Mouse (Mus musculus): Measurements from ENCODE around the gene Zdhhc4. TPM values are rescaled to one million over a fixed set of nuclear protein-coding genes. Genes with fewer than 3 reads are reported as not detected.

Gene Zdhhc4
- polyA plus RNA-seq, 1 experiment from 2014 or later = 81.2 TPM

- Histone ChIP-seq H3K9ac (replicated peaks; ENCODE audit: low read depth, low read length) (peak overlapping the region; percentile 92), H3K9me3 (ENCODE audit: control insufficient read depth, low read length) (no peaks in the 10 kb centered on the region), H3K36me3 (ENCODE audit: control insufficient read depth, insufficient read depth, low read length) (peaks cover 31% of the 10 kb centered on the region), H3K4me3 (ENCODE audit: low read depth, low read length) (peak overlapping the region; percentile 88), H3K27me3 (ENCODE audit: control insufficient read depth, insufficient read depth, low read length) (no peaks in the 10 kb centered on the region), H3K27ac (ENCODE audit: low read depth, low read length) (peak overlapping the region; percentile 94), H3K4me1 (ENCODE audit: control insufficient read depth, insufficient read depth, low read length) (peaks cover 13% of the 10 kb centered on the region), H3K4me2 (ENCODE audit: low read depth, low read length) (peak overlapping the region; percentile 93)
- no peak for ATAC-seq (ENCODE audit: low read depth)
- WGBS = 1% methylated on average over 16 of the region's 16 CpGs
Observed at GRCm38 (mm10) chr5:143314183-143314729, 14.8 kb downstream of the Zdhhc4 start.

GRCm38 (mm10) chr5:143311886-143312285, 17.2 kb downstream of the Zdhhc4 start:
- no peak overlapping the region for H3K4me3 ChIP-seq (ENCODE audit: low read depth, low read length)
- peaks cover 13% of the 10 kb centered on the region for H3K4me1 ChIP-seq (ENCODE audit: control insufficient read depth, insufficient read depth, low read length)
- no peak for ATAC-seq (ENCODE audit: low read depth)
- WGBS = 61% methylated on average over 8 of the region's 8 CpGs
- H3K36me3 ChIP-seq (ENCODE audit: control insufficient read depth, insufficient read depth, low read length) = peaks cover 39% of the 10 kb centered on the region
- H3K27ac ChIP-seq (ENCODE audit: low read depth, low read length) = no peak overlapping the region
- no peak overlapping the region for H3K4me2 ChIP-seq (ENCODE audit: low read depth, low read length)
- H3K27me3 ChIP-seq (ENCODE audit: control insufficient read depth, insufficient read depth, low read length) = no peaks in the 10 kb centered on the region
- no peak overlapping the region for H3K9ac ChIP-seq (replicated peaks; ENCODE audit: low read depth, low read length)
- no peaks in the 10 kb centered on the region for H3K9me3 ChIP-seq (ENCODE audit: control insufficient read depth, low read length)

GRCm38 (mm10) chr5:143309916-143310315, 19.1 kb downstream of the Zdhhc4 start:
- Histone ChIP-seq H3K27me3 (ENCODE audit: control insufficient read depth, insufficient read depth, low read length) (no peaks in the 10 kb centered on the region), H3K4me1 (ENCODE audit: control insufficient read depth, insufficient read depth, low read length) (peaks cover 16% of the 10 kb centered on the region), H3K9me3 (ENCODE audit: control insufficient read depth, low read length) (no peaks in the 10 kb centered on the region), H3K4me3 (ENCODE audit: low read depth, low read length) (no peak overlapping the region), H3K9ac (replicated peaks; ENCODE audit: low read depth, low read length) (no peak overlapping the region), H3K27ac (ENCODE audit: low read depth, low read length) (no peak overlapping the region), H3K36me3 (ENCODE audit: control insufficient read depth, insufficient read depth, low read length) (peaks cover 54% of the 10 kb centered on the region), H3K4me2 (ENCODE audit: low read depth, low read length) (no peak overlapping the region)
- no peak for ATAC-seq (ENCODE audit: low read depth)
- 94% methylated on average over 7 of the region's 7 CpGs for WGBS

GRCm38 (mm10) chr5:143308825-143309224, 20.2 kb downstream of the Zdhhc4 start:
- ATAC-seq (ENCODE audit: low read depth) = no peak
- peaks cover 57% of the 10 kb centered on the region for H3K36me3 ChIP-seq (ENCODE audit: control insufficient read depth, insufficient read depth, low read length)
- 93% methylated on average over 5 of the region's 5 CpGs for WGBS

GRCm38 (mm10) chr5:143304251-143304650, 24.8 kb downstream of the Zdhhc4 start:
- no peaks in the 10 kb centered on the region for H3K9me3 ChIP-seq (ENCODE audit: control insufficient read depth, low read length)
- H3K4me2 ChIP-seq (ENCODE audit: low read depth, low read length) = no peak overlapping the region
- no peaks in the 10 kb centered on the region for H3K27me3 ChIP-seq (ENCODE audit: control insufficient read depth, insufficient read depth, low read length)
- ATAC-seq (ENCODE audit: low read depth) = no peak
- H3K4me1 ChIP-seq (ENCODE audit: control insufficient read depth, insufficient read depth, low read length) = peaks cover 3% of the 10 kb centered on the region; the same call in 1 of the 2 replicates
- H3K4me3 ChIP-seq (ENCODE audit: low read depth, low read length) = no peak overlapping the region
- H3K9ac ChIP-seq (replicated peaks; ENCODE audit: low read depth, low read length) = no peak overlapping the region
- WGBS = 92% methylated on average over 7 of the region's 7 CpGs
- H3K36me3 ChIP-seq (ENCODE audit: control insufficient read depth, insufficient read depth, low read length) = peaks cover 75% of the 10 kb centered on the region
- H3K27ac ChIP-seq (ENCODE audit: low read depth, low read length) = no peak overlapping the region

More at GRCm38 (mm10) chr5:143308825-143309224, 20.2 kb downstream of the Zdhhc4 start:
- no peak overlapping the region for H3K9ac ChIP-seq (replicated peaks; ENCODE audit: low read depth, low read length)
- no peak overlapping the region for H3K27ac ChIP-seq (ENCODE audit: low read depth, low read length)
- H3K4me1 ChIP-seq (ENCODE audit: control insufficient read depth, insufficient read depth, low read length) = peaks cover 12% of the 10 kb centered on the region
- H3K27me3 ChIP-seq (ENCODE audit: control insufficient read depth, insufficient read depth, low read length) = no peaks in the 10 kb centered on the region
- H3K4me3 ChIP-seq (ENCODE audit: low read depth, low read length) = no peak overlapping the region
- H3K4me2 ChIP-seq (ENCODE audit: low read depth, low read length) = no peak overlapping the region
- H3K9me3 ChIP-seq (ENCODE audit: control insufficient read depth, low read length) = no peaks in the 10 kb centered on the region

- Histone ChIP-seq H3K36me3 (ENCODE audit: control insufficient read depth, insufficient read depth, low read length) (peaks cover 51% of the 10 kb centered on the region), H3K4me1 (ENCODE audit: control insufficient read depth, insufficient read depth, low read length) (no peaks in the 10 kb centered on the region), H3K9ac (replicated peaks; ENCODE audit: low read depth, low read length) (no peak overlapping the region), H3K9me3 (ENCODE audit: control insufficient read depth, low read length) (no peaks in the 10 kb centered on the region), H3K27ac (ENCODE audit: low read depth, low read length) (no peak overlapping the region), H3K4me3 (ENCODE audit: low read depth, low read length) (no peak overlapping the region), H3K27me3 (ENCODE audit: control insufficient read depth, insufficient read depth, low read length) (no peaks in the 10 kb centered on the region), H3K4me2 (ENCODE audit: low read depth, low read length) (no peak overlapping the region)
- ATAC-seq (ENCODE audit: low read depth) = no peak
- 84% methylated on average over 8 of the region's 8 CpGs for whole genome bisulfite sequencing
Observed at GRCm38 (mm10) chr5:143301296-143301695, 27.8 kb downstream of the Zdhhc4 start.

GRCm38 (mm10) chr5:143299686-143300085, 29.4 kb downstream of the Zdhhc4 start:
- no peaks in the 10 kb centered on the region for H3K4me1 ChIP-seq (ENCODE audit: control insufficient read depth, insufficient read depth, low read length)
- H3K4me3 ChIP-seq (ENCODE audit: low read depth, low read length) = no peak overlapping the region
- no peak overlapping the region for H3K9ac ChIP-seq (replicated peaks; ENCODE audit: low read depth, low read length)
- WGBS = over 99% methylated on average over 4 of the region's 4 CpGs
- no peak for ATAC-seq (ENCODE audit: low read depth)
- no peaks in the 10 kb centered on the region for H3K27me3 ChIP-seq (ENCODE audit: control insufficient read depth, insufficient read depth, low read length)
- peaks cover 39% of the 10 kb centered on the region for H3K36me3 ChIP-seq (ENCODE audit: control insufficient read depth, insufficient read depth, low read length)
- H3K4me2 ChIP-seq (ENCODE audit: low read depth, low read length) = no peak overlapping the region
- no peaks in the 10 kb centered on the region for H3K9me3 ChIP-seq (ENCODE audit: control insufficient read depth, low read length)
- H3K27ac ChIP-seq (ENCODE audit: low read depth, low read length) = no peak overlapping the region

- H3K4me2 ChIP-seq (ENCODE audit: low read depth, low read length) = no peak overlapping the region
- H3K27me3 ChIP-seq (ENCODE audit: control insufficient read depth, insufficient read depth, low read length) = peaks cover 10% of the 10 kb centered on the region
- peaks cover 31% of the 10 kb centered on the region for H3K36me3 ChIP-seq (ENCODE audit: control insufficient read depth, insufficient read depth, low read length)
- H3K27ac ChIP-seq (ENCODE audit: low read depth, low read length) = no peak overlapping the region
- H3K4me1 ChIP-seq (ENCODE audit: control insufficient read depth, insufficient read depth, low read length) = peaks cover 2% of the 10 kb centered on the region
- no peak overlapping the region for H3K9ac ChIP-seq (replicated peaks; ENCODE audit: low read depth, low read length)
- no peak overlapping the region for H3K4me3 ChIP-seq (ENCODE audit: low read depth, low read length)
- no peaks in the 10 kb centered on the region for H3K9me3 ChIP-seq (ENCODE audit: control insufficient read depth, low read length)
- no peak for ATAC-seq (ENCODE audit: low read depth)
- 95% methylated on average over 7 of the region's 7 CpGs for WGBS
Observed at GRCm38 (mm10) chr5:143298391-143298790, 30.7 kb downstream of the Zdhhc4 start.

GRCm38 (mm10) chr5:143297986-143298385, 31.1 kb downstream of the Zdhhc4 start:
- no peak overlapping the region for H3K4me3 ChIP-seq (ENCODE audit: low read depth, low read length)
- H3K36me3 ChIP-seq (ENCODE audit: control insufficient read depth, insufficient read depth, low read length) = peaks cover 27% of the 10 kb centered on the region
- no peak overlapping the region for H3K27ac ChIP-seq (ENCODE audit: low read depth, low read length)
- no peak for ATAC-seq (ENCODE audit: low read depth)
- no peak overlapping the region for H3K9ac ChIP-seq (replicated peaks; ENCODE audit: low read depth, low read length)
- H3K27me3 ChIP-seq (ENCODE audit: control insufficient read depth, insufficient read depth, low read length) = peaks cover 14% of the 10 kb centered on the region
- no peaks in the 10 kb centered on the region for H3K9me3 ChIP-seq (ENCODE audit: control insufficient read depth, low read length)
- peaks cover 6% of the 10 kb centered on the region for H3K4me1 ChIP-seq (ENCODE audit: control insufficient read depth, insufficient read depth, low read length)
- WGBS = 97% methylated on average over 9 of the region's 9 CpGs
- H3K4me2 ChIP-seq (ENCODE audit: low read depth, low read length) = no peak overlapping the region
